Mouse (Mus musculus): ENCODE data around the gene Cadm3. TPM values are rescaled to one million over a fixed set of nuclear protein-coding genes. Genes with fewer than 3 reads are reported as not detected.
A peak's percentile ranks its signal among the peaks of the same experiment; 100 is the strongest.

Gene Cadm3
- polyA plus RNA-seq, 1 experiment, result 393 TPM

- no peak for TF ChIP-seq CTCF (IDR thresholded peaks at IDR 0.05; ENCODE audit: borderline replicate concordance, extremely low read depth, insufficient read depth, insufficient read length)
- TF ChIP-seq POLR2A (IDR thresholded peaks at IDR 0.05; ENCODE audit: borderline replicate concordance, extremely low read depth, insufficient read depth, insufficient read length, poor library complexity, severe bottlenecking), result no peak
- peak; percentile 52 for DNase-seq (ENCODE audit: low read depth)
Observed at GRCm38 (mm10) chr1:173357799-173358198, 9.7 kb downstream of the Cadm3 start.

- TF ChIP-seq POLR2A (IDR thresholded peaks at IDR 0.05; ENCODE audit: borderline replicate concordance, extremely low read depth, insufficient read depth, insufficient read length, poor library complexity, severe bottlenecking) (no peak), CTCF (IDR thresholded peaks at IDR 0.05; ENCODE audit: borderline replicate concordance, extremely low read depth, insufficient read depth, insufficient read length) (no peak)
- no peak for DNase-seq (ENCODE audit: low read depth)
Observed at GRCm38 (mm10) chr1:173356699-173357098, 10.8 kb downstream of the Cadm3 start.

GRCm38 (mm10) chr1:173355107-173355846 lies 12.2 kb downstream of the Cadm3 start:
- TF ChIP-seq CTCF (IDR thresholded peaks at IDR 0.05; ENCODE audit: borderline replicate concordance, extremely low read depth, insufficient read depth, insufficient read length) (no peak), POLR2A (IDR thresholded peaks at IDR 0.05; ENCODE audit: borderline replicate concordance, extremely low read depth, insufficient read depth, insufficient read length, poor library complexity, severe bottlenecking) (no peak)

GRCm38 (mm10) chr1:173350372-173350957 lies 17.0 kb downstream of the Cadm3 start, which contains the start of gene Aim2:
Gene Aim2, plus strand, starts transcription at chr1:173350879.
- DNase-seq (ENCODE audit: low read depth), result no peak
- TF ChIP-seq POLR2A (IDR thresholded peaks at IDR 0.05; ENCODE audit: borderline replicate concordance, extremely low read depth, insufficient read depth, insufficient read length, poor library complexity, severe bottlenecking), result no peak
- TF ChIP-seq CTCF (IDR thresholded peaks at IDR 0.05; ENCODE audit: borderline replicate concordance, extremely low read depth, insufficient read depth, insufficient read length), result no peak

More at GRCm38 (mm10) chr1:173355107-173355846, 12.2 kb downstream of the Cadm3 start:
- no peak for DNase-seq (ENCODE audit: low read depth)

- TF ChIP-seq CTCF (IDR thresholded peaks at IDR 0.05; ENCODE audit: borderline replicate concordance, extremely low read depth, insufficient read depth, insufficient read length) (no peak), POLR2A (IDR thresholded peaks at IDR 0.05; ENCODE audit: borderline replicate concordance, extremely low read depth, insufficient read depth, insufficient read length, poor library complexity, severe bottlenecking) (no peak)
- peak; percentile 92 for DNase-seq (ENCODE audit: low read depth)
Observed at GRCm38 (mm10) chr1:173349946-173350345, 17.5 kb downstream of the Cadm3 start.

DNA sequence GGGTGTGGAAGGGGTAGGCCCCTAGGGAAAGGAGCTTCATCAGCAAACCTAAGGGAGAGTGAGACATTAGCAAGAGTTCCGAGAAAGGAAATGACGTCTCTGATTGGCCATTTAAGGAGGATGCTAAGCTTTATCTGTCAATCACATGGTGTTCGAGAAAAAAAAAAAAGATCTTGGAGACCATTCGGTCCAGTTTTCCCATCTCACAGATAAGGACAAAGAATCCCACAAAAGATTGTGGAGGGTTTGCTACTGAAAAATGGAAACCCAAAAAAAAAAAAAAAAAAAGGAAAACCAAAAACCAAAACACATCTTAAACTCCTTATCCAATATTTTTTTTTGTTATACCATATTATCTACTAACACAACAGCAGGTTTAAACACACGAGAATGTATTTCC lies 18.3 kb downstream of the Cadm3 start:
- DNase-seq (ENCODE audit: low read depth), result no peak
- TF ChIP-seq CTCF (IDR thresholded peaks at IDR 0.05; ENCODE audit: borderline replicate concordance, extremely low read depth, insufficient read depth, insufficient read length), result no peak
- TF ChIP-seq POLR2A (IDR thresholded peaks at IDR 0.05; ENCODE audit: borderline replicate concordance, extremely low read depth, insufficient read depth, insufficient read length, poor library complexity, severe bottlenecking), result no peak

DNA sequence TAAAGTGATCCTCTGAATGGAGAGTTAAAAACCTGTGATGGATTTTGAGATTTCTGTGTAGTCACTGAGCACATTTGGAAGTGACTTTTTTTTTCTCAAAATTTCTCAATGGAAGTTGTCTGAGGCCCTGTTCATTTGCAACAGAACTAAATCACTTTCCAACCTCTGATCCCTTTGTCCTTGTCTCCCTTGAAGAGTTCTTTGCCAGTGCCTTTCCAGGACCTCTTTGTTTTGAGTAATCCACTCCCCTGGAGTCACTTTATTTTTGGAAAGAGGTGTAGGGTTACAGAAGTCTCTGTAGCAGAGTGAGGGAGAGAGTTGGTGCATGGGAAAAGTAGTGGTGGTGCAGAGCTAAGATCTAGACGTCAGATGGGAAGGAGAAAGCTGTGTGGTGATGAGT lies 19.0 kb downstream of the Cadm3 start:
- TF ChIP-seq CTCF (IDR thresholded peaks at IDR 0.05; ENCODE audit: borderline replicate concordance, extremely low read depth, insufficient read depth, insufficient read length) (no peak), POLR2A (IDR thresholded peaks at IDR 0.05; ENCODE audit: borderline replicate concordance, extremely low read depth, insufficient read depth, insufficient read length, poor library complexity, severe bottlenecking) (no peak)
- no peak for DNase-seq (ENCODE audit: low read depth)

- no peak for DNase-seq (ENCODE audit: low read depth)
- TF ChIP-seq POLR2A (IDR thresholded peaks at IDR 0.05; ENCODE audit: borderline replicate concordance, extremely low read depth, insufficient read depth, insufficient read length, poor library complexity, severe bottlenecking), result no peak
- no peak for TF ChIP-seq CTCF (IDR thresholded peaks at IDR 0.05; ENCODE audit: borderline replicate concordance, extremely low read depth, insufficient read depth, insufficient read length)
Observed at GRCm38 (mm10) chr1:173345112-173345511, 22.4 kb downstream of the Cadm3 start.

GRCm38 (mm10) chr1:173343934-173344333 lies 23.6 kb downstream of the Cadm3 start:
- peak; percentile 76 for DNase-seq (ENCODE audit: low read depth)

GRCm38 (mm10) chr1:173342425-173342824 lies 25.1 kb downstream of the Cadm3 start:
- DNase-seq (ENCODE audit: low read depth), result peak; percentile 72

More at GRCm38 (mm10) chr1:173343934-173344333, 23.6 kb downstream of the Cadm3 start:
- no peak for TF ChIP-seq CTCF (IDR thresholded peaks at IDR 0.05; ENCODE audit: borderline replicate concordance, extremely low read depth, insufficient read depth, insufficient read length)
- TF ChIP-seq POLR2A (IDR thresholded peaks at IDR 0.05; ENCODE audit: borderline replicate concordance, extremely low read depth, insufficient read depth, insufficient read length, poor library complexity, severe bottlenecking), result no peak

DNA sequence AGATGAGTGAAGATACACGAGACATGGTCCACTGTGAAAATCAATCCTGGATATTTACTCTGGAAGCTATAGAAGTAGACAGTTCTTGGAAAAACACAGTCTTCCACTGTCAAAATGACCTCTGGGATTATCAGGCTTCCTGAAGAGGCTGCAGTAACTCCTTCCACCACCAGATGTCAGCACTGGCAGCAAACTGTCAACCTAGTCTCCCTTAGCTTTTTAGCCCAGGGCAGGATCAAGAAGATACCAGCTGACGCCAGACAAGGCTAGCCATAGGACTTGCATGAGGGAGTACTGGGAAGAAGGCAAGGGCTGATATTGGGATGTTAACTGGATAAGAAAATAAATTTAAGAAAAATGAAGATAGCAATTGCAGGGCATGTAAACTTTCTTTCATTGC lies 28.0 kb downstream of the Cadm3 start:
- TF ChIP-seq CTCF (IDR thresholded peaks at IDR 0.05; ENCODE audit: borderline replicate concordance, extremely low read depth, insufficient read depth, insufficient read length) (peak; percentile 88; the same call in 1 of the 2 replicates), POLR2A (IDR thresholded peaks at IDR 0.05; ENCODE audit: borderline replicate concordance, extremely low read depth, insufficient read depth, insufficient read length, poor library complexity, severe bottlenecking) (no peak)
- DNase-seq (ENCODE audit: low read depth), result peak; percentile 86

More at GRCm38 (mm10) chr1:173342425-173342824, 25.1 kb downstream of the Cadm3 start:
- no peak for TF ChIP-seq CTCF (IDR thresholded peaks at IDR 0.05; ENCODE audit: borderline replicate concordance, extremely low read depth, insufficient read depth, insufficient read length)
- TF ChIP-seq POLR2A (IDR thresholded peaks at IDR 0.05; ENCODE audit: borderline replicate concordance, extremely low read depth, insufficient read depth, insufficient read length, poor library complexity, severe bottlenecking), result no peak

Data from brain, embryonic 14.5 days (tissue).